Mouse (Mus musculus) megakaryocyte, embryonic 14.5 days (primary cell): ENCODE data around the gene Gabra5.

Experiments used
- FLI1 ChIP-seq: IDR thresholded peaks from 2 replicates; pipeline ENCODE4 v1.6.1; 2012; ENCODE audit warnings: low read length, inconsistent platforms, mixed read lengths
- GATA1 ChIP-seq: IDR thresholded peaks from 3 replicates; pipeline ENCODE4 v1.6.1; 2012; ENCODE audit warnings: mixed read lengths, low read length, inconsistent platforms, borderline replicate concordance

GRCm38 (mm10) chr7:57502809-57503208, 7.0 kb downstream of the Gabra5 start:
- no peak for TF ChIP-seq GATA1
- TF ChIP-seq FLI1: no peak
